Mouse (Mus musculus): ENCODE measurements around the gene Kifc3.
"Not testable (repeated sequence)": the region's sequence is repeated elsewhere in the genome, so short reads cannot be mapped to it uniquely, and the experiment has no call there.

Gene Kifc3

GRCm38 (mm10) chr8:95202056-95202570 is 499 bp downstream of the Kifc3 start:
- no peak for DNase-seq (ENCODE audit: low spot score)

- DNase-seq (ENCODE audit: low spot score) = no peak
These were observed 1.1 kb downstream of the Kifc3 start for GRCm38 (mm10) chr8:95201491-95201890.

GRCm38 (mm10) chr8:95200001-95200405 is 2.6 kb downstream of the Kifc3 start:
- no peak for DNase-seq (ENCODE audit: low spot score)

GRCm38 (mm10) chr8:95195728-95196127 is 6.9 kb downstream of the Kifc3 start:
- no peak for DNase-seq (ENCODE audit: low spot score)

- no peak for DNase-seq (ENCODE audit: low spot score)
These were observed 11.0 kb downstream of the Kifc3 start for GRCm38 (mm10) chr8:95191497-95192175.

GRCm38 (mm10) chr8:95187579-95187978 is 15.0 kb downstream of the Kifc3 start:
- no peak for DNase-seq (ENCODE audit: low spot score)

- no peak for DNase-seq (ENCODE audit: low spot score)
These were observed 16.6 kb downstream of the Kifc3 start for GRCm38 (mm10) chr8:95185891-95186513.

GRCm38 (mm10) chr8:95185104-95185503 is 17.5 kb downstream of the Kifc3 start:
- DNase-seq (ENCODE audit: low spot score) = no peak

GRCm38 (mm10) chr8:95184171-95184570 is 18.4 kb downstream of the Kifc3 start:
- DNase-seq (ENCODE audit: low spot score) = no peak

- no peak for DNase-seq (ENCODE audit: low spot score)
These were observed 20.8 kb downstream of the Kifc3 start for GRCm38 (mm10) chr8:95181850-95182249.

- DNase-seq (ENCODE audit: low spot score) = no peak
These were observed 24.4 kb downstream of the Kifc3 start for GRCm38 (mm10) chr8:95178191-95178590.

GRCm38 (mm10) chr8:95176985-95177384 is 25.6 kb downstream of the Kifc3 start:
- DNase-seq (ENCODE audit: low spot score) = no peak

- no peak for DNase-seq (ENCODE audit: low spot score)
These were observed 26.8 kb downstream of the Kifc3 start for GRCm38 (mm10) chr8:95175808-95176207.

GRCm38 (mm10) chr8:95175306-95175705 is 27.3 kb downstream of the Kifc3 start:
- DNase-seq (ENCODE audit: low spot score) = no peak

- no peak for DNase-seq (ENCODE audit: low spot score)
These were observed 30.2 kb downstream of the Kifc3 start for GRCm38 (mm10) chr8:95172433-95172832.

GRCm38 (mm10) chr8:95167726-95168125 is 34.9 kb downstream of the Kifc3 start:
- DNase-seq (ENCODE audit: low spot score) = no peak

GRCm38 (mm10) chr8:95166400-95166799 is 36.2 kb downstream of the Kifc3 start:
- DNase-seq (ENCODE audit: low spot score) = no peak

GRCm38 (mm10) chr8:95165923-95166322 is 36.7 kb downstream of the Kifc3 start:
- DNase-seq (ENCODE audit: low spot score) = no peak

GRCm38 (mm10) chr8:95164469-95164868 is 38.1 kb downstream of the Kifc3 start:
- no peak for DNase-seq (ENCODE audit: low spot score)

GRCm38 (mm10) chr8:95163969-95164368 is 38.6 kb downstream of the Kifc3 start:
- DNase-seq (ENCODE audit: low spot score) = not testable (repeated sequence)

GRCm38 (mm10) chr8:95162785-95163184 is 39.8 kb downstream of the Kifc3 start:
- no peak for DNase-seq (ENCODE audit: low spot score)

GRCm38 (mm10) chr8:95159344-95159743 is 43.3 kb downstream of the Kifc3 start:
- DNase-seq (ENCODE audit: low spot score) = no peak

GRCm38 (mm10) chr8:95158654-95159053 is 44.0 kb downstream of the Kifc3 start:
- no peak for DNase-seq (ENCODE audit: low spot score)

- no peak for DNase-seq (ENCODE audit: low spot score)
These were observed 45.5 kb downstream of the Kifc3 start for GRCm38 (mm10) chr8:95157145-95157544.

Measured in c-Kit-positive CD71-positive TER-119-positive erythroid progenitor cells, embryonic 14.5 days (primary cell).